Mouse (Mus musculus): Measurements from ENCODE around the gene Pim3.

- TF ChIP-seq POLR2A (IDR thresholded peaks at IDR 0.05; ENCODE audit: low read depth, low read length) (no peak), CTCF (conservative IDR thresholded peaks at IDR 0.05; ENCODE audit: insufficient read depth, insufficient read length, low read depth, low read length) (no peak)
These were observed 8.6 kb downstream of the Pim3 start for GRCm38 (mm10) chr15:88870418-88871185.
